Mouse (Mus musculus) forebrain, embryonic 11.5 days (tissue): ENCODE data around the gene Snx8. TPM values are rescaled to one million over a fixed set of nuclear protein-coding genes. Genes with fewer than 3 reads are reported as not detected.
A peak's percentile ranks its signal among the peaks of the same experiment; 100 is the strongest.

ENCODE experiments used
- ATAC-seq: fragments of 200-750 bp; cut with Nextera tagmentation; replicated peaks from 2 replicates; pipeline ENCODE4 v1.8.0; 2017; ENCODE audit warnings: moderate TSS enrichment; ENCODE audit not compliant: low FRiP score
- DNase-seq: peaks from one replicate; pipeline ENCODE4 v3.0.0-alpha.2; 2017; ENCODE audit warnings: low spot score
- H3K27ac ChIP-seq: fragments of 300-500 bp; sonication (generic); 2 replicates; pipeline ENCODE4 v1.5.1; 2014; ENCODE audit warnings: low read depth, low read length
- H3K27me3 ChIP-seq: fragments of 300-500 bp; sonication (generic); 2 replicates; pipeline ENCODE4 v1.6.1; 2014; ENCODE audit warnings: mild to moderate bottlenecking, low read length, mixed read lengths; ENCODE audit not compliant: control insufficient read depth, insufficient read depth
- H3K36me3 ChIP-seq: fragments of 300-500 bp; sonication (generic); 2 replicates; pipeline ENCODE4 v1.6.1; 2014; ENCODE audit warnings: mild to moderate bottlenecking, low read length, moderate library complexity, mixed read lengths; ENCODE audit not compliant: control insufficient read depth, insufficient read depth
- H3K4me1 ChIP-seq: fragments of 300-500 bp; sonication (generic); replicated peaks from 2 replicates; pipeline ENCODE4 v1.6.1; 2014; ENCODE audit warnings: low read length, mixed read lengths; ENCODE audit not compliant: control insufficient read depth, insufficient read depth
- H3K4me2 ChIP-seq: fragments of 300-500 bp; sonication (generic); 2 replicates; pipeline ENCODE4 v1.6.1; 2014; ENCODE audit warnings: low read depth, mild to moderate bottlenecking, low read length, moderate library complexity, mixed read lengths; ENCODE audit not compliant: severe bottlenecking
- H3K4me3 ChIP-seq: fragments of 300-500 bp; sonication (generic); 2 replicates; pipeline ENCODE4 v1.5.1; 2014; ENCODE audit warnings: low read depth, low read length
- H3K9ac ChIP-seq: fragments of 300-500 bp; sonication (generic); 2 replicates; pipeline ENCODE4 v1.6.1; 2014; ENCODE audit warnings: low read length
- H3K9me3 ChIP-seq: fragments of 300-500 bp; sonication (generic); 2 replicates; pipeline ENCODE4 v1.6.1; 2016; ENCODE audit warnings: low read length, mixed read lengths; ENCODE audit not compliant: control insufficient read depth
- WGBS: fragments of 180-500 bp; shearing (Covaris S2); extraction: QIAGEN DNeasy Blood & Tissue Kit; methylation state at CpG from one replicate; pipeline ENCODE4 v1.1.7; 2014; 5-methylcytosine and 5-hydroxymethylcytosine counted together
- microRNA-seq: library from miRNA; unstranded; fragments of <30 nt; microRNA quantifications from one replicate; pipeline ENCODE4, GENCODE M21; 2016; ENCODE audit not compliant: insufficient number of aligned reads
- polyA plus RNA-seq: library from polyadenylated mRNA; unstranded; fragments of >200 nt; fragmentation: Nextera tagmentation; extraction: Ambion mirVana; gene quantifications from 2 replicates; pipeline ENCODE4 v1.2.1, GENCODE M21; 2014

The Snx8 gene
- polyA plus RNA-seq, 1 experiment from 2014 or later = 10.6 TPM

- ATAC-seq (no peak), DNase-seq (no peak)
- no peaks in the 10 kb centered on the region for H3K4me1 ChIP-seq
- H3K4me3 ChIP-seq = no peak overlapping the region
- peaks cover 15% of the 10 kb centered on the region; the same call in 1 of the 2 replicates for H3K36me3 ChIP-seq
- no peak overlapping the region for H3K27ac ChIP-seq
- WGBS = 83% methylated on average over 4 of the region's 4 CpGs
- no peak overlapping the region for H3K4me2 ChIP-seq
- H3K9ac ChIP-seq = no peak overlapping the region
- no peaks in the 10 kb centered on the region for H3K27me3 ChIP-seq
- H3K9me3 ChIP-seq = no peaks in the 10 kb centered on the region
Measured at GRCm38 (mm10) chr5:140298291-140298690, 90.8 kb downstream of the Snx8 start.

GRCm38 (mm10) chr5:140292152-140292551 is 96.9 kb downstream of the Snx8 start:
- H3K9me3 ChIP-seq = no peaks in the 10 kb centered on the region
- H3K4me3 ChIP-seq = no peak overlapping the region
- no peaks in the 10 kb centered on the region for H3K4me1 ChIP-seq
- no peak overlapping the region for H3K4me2 ChIP-seq
- H3K9ac ChIP-seq = no peak overlapping the region
- ATAC-seq (no peak), DNase-seq (peak; percentile 63)
- H3K27me3 ChIP-seq = no peaks in the 10 kb centered on the region
- no peaks in the 10 kb centered on the region for H3K36me3 ChIP-seq
- no peak overlapping the region for H3K27ac ChIP-seq
- 76% methylated on average over 1 of the region's 1 CpGs for WGBS

Small RNA genes lying within 50 kb of the gene (microRNA-seq; reads per million reads assigned to microRNA genes)
- not detected for gene Mir7038

Other genes with a start within 250 kb of the Snx8 start
- gene Mad1l1, start 67.7 kb downstream of the Snx8 start, polyA plus RNA-seq = 52.7 and 53.8 TPM in 2 replicates
- 42.2 and 51.2 TPM in 2 replicates for gene Nudt1, start 67.6 kb downstream of the Snx8 start, polyA plus RNA-seq
- gene Mrm2, start 57.4 kb downstream of the Snx8 start, polyA plus RNA-seq = 21.0 and 22.3 TPM in 2 replicates
- gene Eif3b, start 30.1 kb upstream of the Snx8 start, polyA plus RNA-seq = 177 and 215 TPM in 2 replicates
- 0.09 TPM in 1 of 2 replicates, not detected in the other for gene Gm4869, start 56.4 kb upstream of the Snx8 start, polyA plus RNA-seq
- gene Chst12, start 116.3 kb upstream of the Snx8 start, polyA plus RNA-seq = 11.8 and 12.2 TPM in 2 replicates
- gene Grifin, start 175.8 kb upstream of the Snx8 start, polyA plus RNA-seq = not detected in 2 replicates
- gene Lfng, start 218.1 kb upstream of the Snx8 start, polyA plus RNA-seq = 41.8 and 45.4 TPM in 2 replicates